Mouse (Mus musculus): ENCODE measurements around the gene Slc39a7.

- no peak for TF ChIP-seq CTCF (IDR thresholded peaks at IDR 0.05; ENCODE audit: control insufficient read depth, insufficient read depth, low read length)
- TF ChIP-seq POLR2A (IDR thresholded peaks at IDR 0.05; ENCODE audit: borderline replicate concordance, control insufficient read depth, low read depth, low read length): no peak
These were observed 7.0 kb upstream of the Slc39a7 start for GRCm38 (mm10) chr17:34038440-34038839.
